Mouse (Mus musculus) T-helper 17 cell (primary cell): ENCODE results near the gene Gm13057.
"Not testable (repeated sequence)": the region's sequence is repeated elsewhere in the genome, so short reads cannot be mapped to it uniquely, and the experiment has no call there.

Source experiments
- in situ Hi-C, 2 experiments: fragments of 300-600 bp; cut with MboI, MseI; formaldehyde crosslinking; loops; 1 replicate in 1 of 2; 2 replicates in 1 of 2; pipeline ENCODE4 v1.15.1; 2025; ENCODE audit warnings: high pct_unique_total_duplicates in 2 of 2

Gm13057 gene

DNA sequence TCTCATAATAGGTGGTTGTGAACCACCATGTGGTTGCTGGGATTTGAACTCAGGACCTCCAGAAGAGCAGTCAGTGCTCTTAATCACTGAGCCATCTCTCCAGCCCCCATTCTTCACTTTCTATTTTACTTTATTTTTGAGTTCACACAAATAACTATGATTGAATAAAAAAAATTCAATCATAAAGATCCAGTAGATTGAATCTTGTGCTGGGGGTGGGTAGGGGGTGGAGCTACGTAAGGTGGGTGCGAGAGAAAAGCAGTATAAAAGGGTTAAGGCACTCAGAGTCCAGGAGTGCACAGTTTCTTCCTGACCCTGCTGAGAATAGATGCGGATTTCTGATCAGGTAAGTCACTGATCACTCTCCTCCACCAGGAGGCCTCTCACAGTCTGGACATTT is at the start of gene Gm13057, which contains the start of gene BC080695:
Gm13057 (plus strand) TSS at position 310 of the 400 bp plus-strand sequence.
BC080695 (plus strand) TSS at position 301 of the 400 bp plus-strand sequence.
- in situ Hi-C loops: loop anchor here in 1 of 2 experiments (25.0 kb wide), 1 partner anchor 1836 kb away; no protein-coding TSS in a partner anchor

DNA sequence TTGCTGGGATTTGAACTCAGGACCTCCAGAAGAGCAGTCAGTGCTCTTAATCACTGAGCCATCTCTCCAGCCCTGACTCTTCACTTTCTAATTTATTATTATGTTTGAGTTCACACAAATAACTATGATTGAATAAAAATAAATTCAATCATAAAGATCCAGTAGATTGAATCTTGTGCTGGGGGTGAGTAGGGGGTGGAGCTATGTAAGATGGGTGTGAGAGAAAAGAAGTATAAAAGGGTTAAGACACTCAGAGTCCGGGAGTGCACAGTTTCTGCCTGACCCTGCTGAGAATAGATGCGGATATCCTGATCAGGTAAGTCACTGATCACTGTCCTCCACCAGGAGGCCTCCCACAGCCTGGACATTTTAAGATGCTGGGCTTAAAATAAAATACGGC is 40.5 kb upstream of the Gm13057 start, which contains the start of gene Gm13043:
Gm13043 (plus strand) TSS at position 301 of the 400 bp plus-strand sequence.
- in situ Hi-C loops: no loop called here

DNA sequence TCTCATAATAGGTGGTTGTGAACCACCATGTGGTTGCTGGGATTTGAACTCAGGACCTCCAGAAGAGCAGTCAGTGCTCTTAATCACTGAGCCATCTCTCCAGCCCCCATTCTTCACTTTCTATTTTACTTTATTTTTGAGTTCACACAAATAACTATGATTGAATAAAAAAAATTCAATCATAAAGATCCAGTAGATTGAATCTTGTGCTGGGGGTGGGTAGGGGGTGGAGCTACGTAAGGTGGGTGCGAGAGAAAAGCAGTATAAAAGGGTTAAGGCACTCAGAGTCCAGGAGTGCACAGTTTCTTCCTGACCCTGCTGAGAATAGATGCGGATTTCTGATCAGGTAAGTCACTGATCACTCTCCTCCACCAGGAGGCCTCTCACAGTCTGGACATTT is 15.9 kb upstream of the Gm13057 start, which contains the start of gene Gm13040:
Gm13040 (plus strand) TSS at position 301 of the 400 bp plus-strand sequence.
- in situ Hi-C loops: not testable (repeated sequence)
